Mouse (Mus musculus) MEL (cell line): Measurements from ENCODE around the gene Tmem139.

Experiments used
- CHD1 ChIP-seq: IDR thresholded peaks from 2 replicates; pipeline ENCODE4 v1.6.1; 2012; ENCODE audit warnings: low read depth, mild to moderate bottlenecking, inconsistent platforms, low read length, improper control_type of control experiment
- CHD2 ChIP-seq: IDR thresholded peaks from 2 replicates; pipeline ENCODE4 v1.6.1; 2011; ENCODE audit warnings: low read length, improper control_type of control experiment
- CTCF ChIP-seq, 3 experiments: IDR thresholded peaks in 2 of 3; conservative IDR thresholded peaks in 1 of 3; 2 replicates each; pipeline ENCODE4 v1.5.1; 2011 to 2012; ENCODE audit warnings: low read length in 3 of 3, low read depth in 2 of 3, mild to moderate bottlenecking in 2 of 3, improper control_type of control experiment in 1 of 3, inconsistent platforms in 1 of 3, mixed read lengths in 1 of 3, moderate library complexity in 1 of 3; ENCODE audit not compliant: control insufficient read depth in 1 of 3, insufficient read depth in 1 of 3, poor library complexity in 1 of 3, severe bottlenecking in 1 of 3
- ELF1 ChIP-seq: IDR thresholded peaks from 2 replicates; pipeline ENCODE4 v1.6.1; 2014; ENCODE audit warnings: low read depth, mild to moderate bottlenecking, inconsistent platforms, low read length, improper control_type of control experiment, moderate library complexity
- EP300 ChIP-seq, 2 experiments: IDR thresholded peaks; 2 replicates each; pipeline ENCODE4 v1.6.1; 2011; ENCODE audit warnings: improper control_type of control experiment in 2 of 2, low read length in 2 of 2, low read depth in 1 of 2, mild to moderate bottlenecking in 1 of 2
- HCFC1 ChIP-seq: IDR thresholded peaks from 2 replicates; pipeline ENCODE4 v1.6.1; 2012; ENCODE audit warnings: low read depth, mild to moderate bottlenecking, inconsistent platforms, low read length, improper control_type of control experiment, moderate library complexity
- JUND ChIP-seq: IDR thresholded peaks from 2 replicates; pipeline ENCODE4 v1.6.1; 2011; ENCODE audit warnings: low read depth, mild to moderate bottlenecking, improper control_type of control experiment, low read length
- MEF2A ChIP-seq: IDR thresholded peaks from 2 replicates; pipeline ENCODE4 v1.6.1; 2014; ENCODE audit warnings: low read depth, mild to moderate bottlenecking, inconsistent platforms, low read length, improper control_type of control experiment; ENCODE audit not compliant: poor library complexity, insufficient replicate concordance, severe bottlenecking; ENCODE audit errors: extremely low read depth
- POLR2A ChIP-seq, 2 experiments: IDR thresholded peaks; 2 replicates each; pipeline ENCODE4 v1.6.1; 2011 to 2012; ENCODE audit warnings: low read length in 2 of 2, mild to moderate bottlenecking in 2 of 2, control low read depth in 1 of 2, improper control_type of control experiment in 1 of 2, low read depth in 1 of 2, moderate library complexity in 1 of 2; ENCODE audit not compliant: control insufficient read depth in 1 of 2, insufficient read depth in 1 of 2, poor library complexity in 1 of 2
- TCF12 ChIP-seq: IDR thresholded peaks from 2 replicates; pipeline ENCODE4 v1.6.1; 2014; ENCODE audit warnings: low read depth, mild to moderate bottlenecking, inconsistent platforms, low read length, improper control_type of control experiment, moderate library complexity
- ZC3H11A ChIP-seq: IDR thresholded peaks from 2 replicates; pipeline ENCODE4 v1.6.1; 2012; ENCODE audit warnings: low read depth, mild to moderate bottlenecking, inconsistent platforms, low read length, improper control_type of control experiment

GRCm38 (mm10) chr6:42215028-42215427, 46.7 kb upstream of the Tmem139 start, which contains the start of gene Tas2r144:
- TF ChIP-seq EP300 (IDR thresholded peaks at IDR 0.05; ENCODE audit: low read depth in 1 of 2, low read length in 2 of 2) (no peak), POLR2A (IDR thresholded peaks at IDR 0.05; ENCODE audit: control insufficient read depth in 1 of 2, insufficient read depth in 1 of 2, low read depth in 1 of 2, low read length in 2 of 2, poor library complexity in 1 of 2) (no peak), CTCF (IDR thresholded peaks at IDR 0.05 in 2 of 3, conservative IDR thresholded peaks at IDR 0.05 in 1 of 3; ENCODE audit: control insufficient read depth in 1 of 3, insufficient read depth in 1 of 3, low read depth in 2 of 3, low read length in 3 of 3, poor library complexity in 1 of 3, severe bottlenecking in 1 of 3) (no peak), CHD1 (no peak), JUND (no peak), ELF1 (no peak), CHD2 (no peak), MEF2A (no peak), TCF12 (no peak), HCFC1 (no peak), ZC3H11A (no peak)
